Mouse (Mus musculus): ENCODE data around the gene Krt78. TPM values are rescaled to one million over a fixed set of nuclear protein-coding genes. Genes with fewer than 3 reads are reported as not detected.

The Krt78 gene
- total RNA-seq, 2 experiments from 2014 or later: not detected

Other genes with a start within 250 kb of the Krt78 start
- gene Krt5, start 241.4 kb downstream of the Krt78 start, total RNA-seq (2021): under 1 TPM in 1 of 2 experiments, not detected in 1; 0.09 TPM
- gene Krt71, start 211.2 kb downstream of the Krt78 start, total RNA-seq (2021): under 1 TPM in 1 of 2 experiments, not detected in 1; 0.14 TPM
- gene Krt72, start 167.8 kb downstream of the Krt78 start, total RNA-seq (2021): not detected
- not detected for gene Krt73, start 151.9 kb downstream of the Krt78 start, total RNA-seq (2021)
- gene Krt2, start 136.1 kb downstream of the Krt78 start, total RNA-seq (2021): not detected
- gene Krt1, start 103.5 kb downstream of the Krt78 start, total RNA-seq (2021): not detected
- not detected for gene Krt77, start 84.6 kb downstream of the Krt78 start, total RNA-seq (2021)
- gene Krt76, start 61.4 kb downstream of the Krt78 start, total RNA-seq (2021): not detected
- gene Krt4, start 29.6 kb downstream of the Krt78 start, total RNA-seq (2021): not detected
- under 1 TPM in 1 of 2 experiments, not detected in 1; 0.28 TPM for gene Krt79, start 14.0 kb downstream of the Krt78 start, total RNA-seq (2021)
- under 1 TPM; 0.16 to 0.21 TPM for gene Krt8, start 50.2 kb upstream of the Krt78 start, total RNA-seq (2021)
- gene Krt18, start 73.9 kb upstream of the Krt78 start, total RNA-seq (2021): 1 to 10 TPM in 1 of 2 experiments, under 1 TPM in 1; 0.48 to 1.1 TPM
- gene Eif4b, start 119.5 kb upstream of the Krt78 start, total RNA-seq (2021): 100 to 1,000 TPM; 224 to 227 TPM
- 10 to 100 TPM; 31.3 to 31.6 TPM for gene Tns2, start 146.1 kb upstream of the Krt78 start, total RNA-seq (2021)
- 1 to 10 TPM; 4.9 to 7.7 TPM for gene Spryd3, start 181.9 kb upstream of the Krt78 start, total RNA-seq (2021)
- gene Igfbp6, start 190.1 kb upstream of the Krt78 start, total RNA-seq (2021): 10 to 100 TPM; 32.2 to 50.3 TPM
- gene Soat2, start 196.2 kb upstream of the Krt78 start, total RNA-seq (2021): under 1 TPM in 1 of 2 experiments, not detected in 1; 0.09 TPM
- 10 to 100 TPM; 24.0 to 29.0 TPM for gene Zfp740, start 249.0 kb upstream of the Krt78 start, total RNA-seq (2021)

All from gastrocnemius, adult 18-20 months (tissue).